Mouse (Mus musculus): ENCODE data around the gene Akirin2.

GRCm38 (mm10) chr4:34529941-34530340 is 20.8 kb upstream of the Akirin2 start:
- no peak for TF ChIP-seq CTCF (IDR thresholded peaks at IDR 0.05; ENCODE audit: extremely low read depth, insufficient read length, insufficient replicate concordance, low read depth, low read length)
- no peak for TF ChIP-seq POLR2A (IDR thresholded peaks at IDR 0.05; ENCODE audit: low read depth, low read length)

Data from small intestine, adult 2 months (tissue).